Comparison of ENCODE assay signal across 8 mouse cellular contexts in the genomic region with DNA sequence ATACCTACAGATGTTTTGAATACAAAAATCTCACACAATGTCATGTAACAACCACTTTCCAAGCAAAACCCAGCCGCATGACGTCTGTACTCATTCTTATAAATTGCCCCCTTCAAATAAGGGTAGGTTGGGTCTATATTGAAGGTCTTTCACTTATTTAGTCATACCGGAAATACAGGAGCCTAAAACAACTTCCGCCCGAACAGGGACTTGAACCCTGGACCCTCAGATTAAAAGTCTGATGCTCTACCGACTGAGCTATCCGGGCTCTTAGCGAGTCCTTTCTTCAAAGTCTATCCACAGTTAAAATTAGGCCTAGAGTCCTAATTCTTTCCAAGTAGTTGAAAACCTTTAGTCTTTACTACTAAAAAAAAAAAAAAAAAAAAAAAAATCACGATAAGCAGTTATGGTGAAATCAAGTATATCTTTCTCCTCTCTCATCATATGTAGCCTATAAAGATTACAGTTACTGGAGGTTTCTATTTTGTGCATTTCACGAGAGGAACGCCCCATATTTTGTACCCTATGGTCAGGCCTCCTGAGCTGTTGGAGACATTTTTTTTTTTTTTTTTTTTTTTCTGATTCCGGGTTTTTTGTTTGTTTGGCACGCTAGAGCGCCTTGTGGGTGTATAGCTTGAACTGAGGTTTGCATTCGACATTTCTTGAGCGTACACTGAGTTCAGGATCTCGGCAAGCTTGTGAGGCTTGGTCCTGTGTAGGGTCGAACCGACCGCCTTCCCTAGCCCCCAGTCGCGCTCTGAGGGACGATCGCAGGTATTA. TPM values are rescaled to one million over a fixed set of nuclear protein-coding genes. Genes with fewer than 3 reads are reported as not detected.
DNase-seq lines count a peak whose midpoint lies in the region; ATAC-seq and TF ChIP-seq lines count a peak whose summit lies in the region.

No protein-coding gene starts in this region.

- peak overlapping the region; percentile 62 for H3K4me2 ChIP-seq in forebrain, embryonic 15.5 days (replicated peaks)
- peak overlapping the region; percentile 78 for H3K4me2 ChIP-seq in lung, embryonic 16.5 days (ENCODE audit: low read depth, low read length)

- peak overlapping the region; percentile 43 to 79 for H3K4me3 ChIP-seq in MEL (ENCODE audit: control insufficient read depth in 1 of 2, insufficient read depth in 1 of 2, low read depth in 2 of 2, low read length in 2 of 2)
- H3K4me3 ChIP-seq in forebrain, embryonic 15.5 days, result peak overlapping the region; percentile 68
- peak overlapping the region; percentile 69 for H3K4me3 ChIP-seq in hindbrain, embryonic 10.5 days
- H3K4me3 ChIP-seq in lung, embryonic 16.5 days (ENCODE audit: low read length), result peak overlapping the region; percentile 76

- no peaks in the 10 kb centered on the region for H3K36me3 ChIP-seq in MEL (ENCODE audit: control insufficient read depth in 1 of 2, insufficient read depth in 2 of 2, low read length in 2 of 2)
- no peaks in the 10 kb centered on the region for H3K36me3 ChIP-seq in forebrain, embryonic 15.5 days
- no peaks in the 10 kb centered on the region for H3K36me3 ChIP-seq in hindbrain, embryonic 10.5 days
- H3K36me3 ChIP-seq in lung, embryonic 16.5 days (ENCODE audit: control insufficient read depth, insufficient read depth, low read length), result no peaks in the 10 kb centered on the region

- ATAC-seq in forebrain, embryonic 15.5 days (replicated peaks), result peak; percentile 7; the same call in 1 of the 2 replicates
- no peak for ATAC-seq in lung, embryonic 16.5 days (ENCODE audit: low read depth)

- peak overlapping the region; percentile 74 for H3K9ac ChIP-seq in MEL (ENCODE audit: control insufficient read depth, low read depth, low read length, poor library complexity, severe bottlenecking)
- H3K9ac ChIP-seq in forebrain, embryonic 15.5 days (replicated peaks), result peak overlapping the region; percentile 79
- H3K9ac ChIP-seq in lung, embryonic 16.5 days (ENCODE audit: low read length), result peak overlapping the region; percentile 79

- H3K79me2 ChIP-seq in MEL (ENCODE audit: control insufficient read depth, insufficient read depth, low read length, poor library complexity), result no peaks in the 10 kb centered on the region; the same call in 1 of the 2 replicates

- DNase-seq in MEL (ENCODE audit: low read depth, low spot score), result peak; percentile 93
- peak; percentile 58 for DNase-seq in c-Kit-negative CD71-positive TER-119-positive erythroid progenitor cells, embryonic 14.5 days (ENCODE audit: low read depth, low spot score)
- DNase-seq in hindbrain, embryonic 10.5 days (ENCODE audit: low spot score), result peak; percentile 83
- peak; percentile 61 to 75 for DNase-seq in layer of hippocampus, postnatal 10 days (ENCODE audit: low spot score in 2 of 2)
- DNase-seq in ovary, postnatal 36 days (ENCODE audit: low spot score), result peak; percentile 51
- peak; percentile 79 for DNase-seq in thymus, postnatal 4 days

- TF ChIP-seq RAD21 in MEL (IDR thresholded peaks at IDR 0.05; ENCODE audit: low read depth, low read length), result no peak

- no peak for TF ChIP-seq EP300 in MEL (IDR thresholded peaks at IDR 0.05; ENCODE audit: low read depth in 1 of 2, low read length in 2 of 2)

- TF ChIP-seq CTCF in MEL (IDR thresholded peaks at IDR 0.05 in 2 of 3, conservative IDR thresholded peaks at IDR 0.05 in 1 of 3; ENCODE audit: control insufficient read depth in 1 of 3, insufficient read depth in 1 of 3, low read depth in 2 of 3, low read length in 3 of 3, poor library complexity in 1 of 3, severe bottlenecking in 1 of 3), result no peak

- no peaks in the 10 kb centered on the region for H3K27me3 ChIP-seq in MEL (ENCODE audit: control insufficient read depth in 1 of 2, insufficient read depth in 2 of 2, low read length in 2 of 2)
- H3K27me3 ChIP-seq in forebrain, embryonic 15.5 days, result no peaks in the 10 kb centered on the region
- no peaks in the 10 kb centered on the region; the same call in 1 of the 2 replicates for H3K27me3 ChIP-seq in hindbrain, embryonic 10.5 days (ENCODE audit: insufficient read depth, poor library complexity, severe bottlenecking)
- H3K27me3 ChIP-seq in lung, embryonic 16.5 days (ENCODE audit: control insufficient read depth, insufficient read depth, low read depth, low read length), result no peaks in the 10 kb centered on the region

- H3K4me1 ChIP-seq in MEL (ENCODE audit: control insufficient read depth in 1 of 2, insufficient read depth in 2 of 2, low read length in 2 of 2), result no peaks in the 10 kb centered on the region
- peaks cover 26% of the 10 kb centered on the region for H3K4me1 ChIP-seq in forebrain, embryonic 15.5 days
- H3K4me1 ChIP-seq in hindbrain, embryonic 10.5 days (replicated peaks), result peaks cover 27% of the 10 kb centered on the region
- peaks cover 19% of the 10 kb centered on the region for H3K4me1 ChIP-seq in lung, embryonic 16.5 days (replicated peaks; ENCODE audit: control insufficient read depth, insufficient read depth, low read length)

- peak overlapping the region; percentile 57 for H3K27ac ChIP-seq in MEL (ENCODE audit: control insufficient read depth, low read depth, low read length)
- peak overlapping the region; percentile 95 for H3K27ac ChIP-seq in forebrain, embryonic 15.5 days (replicated peaks)
- H3K27ac ChIP-seq in hindbrain, embryonic 10.5 days, result peak overlapping the region; percentile 95
- peak overlapping the region; percentile 92 for H3K27ac ChIP-seq in lung, embryonic 16.5 days (ENCODE audit: low read length)

- under 1% methylated on average over 24 of the region's 24 CpGs for WGBS in forebrain, embryonic 15.5 days
- under 1% methylated on average over 24 of the region's 24 CpGs for WGBS in hindbrain, embryonic 10.5 days
- WGBS in lung, embryonic 16.5 days, result under 1% methylated on average over 24 of the region's 24 CpGs

- H3K9me3 ChIP-seq in MEL (replicated peaks; ENCODE audit: insufficient read depth, low read length), result no peaks in the 10 kb centered on the region
- H3K9me3 ChIP-seq in forebrain, embryonic 15.5 days, result no peaks in the 10 kb centered on the region
- H3K9me3 ChIP-seq in hindbrain, embryonic 10.5 days, result no peaks in the 10 kb centered on the region
- H3K9me3 ChIP-seq in lung, embryonic 16.5 days (ENCODE audit: control insufficient read depth, low read length), result no peaks in the 10 kb centered on the region

- TF ChIP-seq POLR2A in MEL (IDR thresholded peaks at IDR 0.05; ENCODE audit: control insufficient read depth in 1 of 2, insufficient read depth in 1 of 2, low read depth in 1 of 2, low read length in 2 of 2, poor library complexity in 1 of 2), result no peak

TF ChIP-seq in MEL, 35 proteins besides CTCF, POLR2A, EP300 and RAD21:
- TF ChIP-seq USF2 (IDR thresholded peaks at IDR 0.05; ENCODE audit: borderline replicate concordance in 1 of 2, insufficient read depth in 1 of 2, low read depth in 1 of 2, low read length in 2 of 2), result no peak
- TF ChIP-seq TBP (IDR thresholded peaks at IDR 0.05; ENCODE audit: low read depth, low read length), result peak; percentile 99
- peak; percentile 22; the same call in 1 of the 2 replicates for TF ChIP-seq GATA1 (IDR thresholded peaks at IDR 0.05; ENCODE audit: low read depth, low read length)

RNA-seq across cellular contexts. Expression of gene Olfr1423, which starts 31.4 kb away (rescaled TPM):
- total RNA-seq in MEL (2012; rRNA removed), result 0.04 TPM in 1 of 2 replicates, not detected in the other
- polyA plus RNA-seq in MEL (2012; ENCODE audit: insufficient read depth in 1 of 2, insufficient read length in 2 of 2, low read depth in 1 of 2, low replicate concordance in 2 of 2, missing spikeins in 1 of 2), result under 1 TPM in 1 of 2 experiments, not detected in 1; 0.25 TPM
- not detected in 2 replicates for polyA plus RNA-seq in forebrain, embryonic 15.5 days (2015; fragmentation: Nextera tagmentation; extraction: Ambion mirVana)
- 0.03 and 0.04 TPM in 2 replicates for polyA plus RNA-seq in hindbrain, embryonic 10.5 days (2016; fragmentation: Nextera tagmentation; extraction: Ambion mirVana)
- total RNA-seq in layer of hippocampus, postnatal 10 days (2021), result not detected
- polyA plus RNA-seq in lung, embryonic 16.5 days (2015; fragmentation: Nextera tagmentation; extraction: Ambion mirVana), result not detected in 2 replicates

RNA-seq across cellular contexts. Expression of gene Osbp, which starts 44.0 kb away (rescaled TPM):
- 16.4 and 16.5 TPM in 2 replicates for total RNA-seq in MEL (2012; rRNA removed)
- 10 to 100 TPM; 38.8 to 64.6 TPM for polyA plus RNA-seq in MEL (2012; ENCODE audit: insufficient read depth in 1 of 2, insufficient read length in 2 of 2, low read depth in 1 of 2, low replicate concordance in 2 of 2, missing spikeins in 1 of 2)
- polyA plus RNA-seq in forebrain, embryonic 15.5 days (2015; fragmentation: Nextera tagmentation; extraction: Ambion mirVana), result 4.3 and 4.9 TPM in 2 replicates
- 2.9 and 3.1 TPM in 2 replicates for polyA plus RNA-seq in hindbrain, embryonic 10.5 days (2016; fragmentation: Nextera tagmentation; extraction: Ambion mirVana)
- total RNA-seq in layer of hippocampus, postnatal 10 days (2021), result 10 to 100 TPM; 54.2 to 56.3 TPM
- 3.1 and 4.0 TPM in 2 replicates for polyA plus RNA-seq in lung, embryonic 16.5 days (2015; fragmentation: Nextera tagmentation; extraction: Ambion mirVana)

RNA-seq across cellular contexts. Expression of gene Olfr1424, which starts 52.8 kb away (rescaled TPM):
- total RNA-seq in MEL (2012; rRNA removed), result not detected in 2 replicates
- polyA plus RNA-seq in MEL (2012; ENCODE audit: insufficient read depth in 1 of 2, insufficient read length in 2 of 2, low read depth in 1 of 2, low replicate concordance in 2 of 2, missing spikeins in 1 of 2), result not detected
- polyA plus RNA-seq in forebrain, embryonic 15.5 days (2015; fragmentation: Nextera tagmentation; extraction: Ambion mirVana), result not detected in 2 replicates
- polyA plus RNA-seq in hindbrain, embryonic 10.5 days (2016; fragmentation: Nextera tagmentation; extraction: Ambion mirVana), result not detected in 2 replicates
- not detected for total RNA-seq in layer of hippocampus, postnatal 10 days (2021)
- polyA plus RNA-seq in lung, embryonic 16.5 days (2015; fragmentation: Nextera tagmentation; extraction: Ambion mirVana), result not detected in 2 replicates
